Mouse (Mus musculus) left cerebral cortex, postnatal 10 days (tissue): ENCODE measurements at regions not wholly inside any gene's neighbourhood (a gene's known extent, or its start where the extent isn't known, plus 50 kb on each side); places are given as distances from the start of the nearest gene placed in this dataset. TPM values are rescaled to one million over a fixed set of nuclear protein-coding genes. Genes with fewer than 3 reads are reported as not detected.
"Not testable (repeated sequence)": the region's sequence is repeated elsewhere in the genome, so short reads cannot be mapped to it uniquely, and the experiment has no call there.

Experiments used
- DNase-seq, 2 experiments: peaks; one replicate each; pipeline ENCODE4 v3.0.0; 2021 to 2022; ENCODE audit warnings: low spot score in 2 of 2, mixed read lengths in 1 of 2; ENCODE audit errors: extremely low spot score in 1 of 2
- intact Hi-C: fragments of 180-260 bp; cut with DNase I; formaldehyde crosslinking; loops from one replicate; pipeline ENCODE4 v1.15.1; 2025
- microRNA-seq: library from miRNA; unstranded; fragments of <30 nt; microRNA quantifications from one replicate; pipeline ENCODE4 v1.2.0, GENCODE M21; 2022

- DNase-seq, intact Hi-C loops: not testable (repeated sequence)
Measured at GRCm38 (mm10) chr13:61805300-61805699, 235.4 kb upstream of the Cts3 start.

GRCm38 (mm10) chr13:61804168-61804874 lies 234.4 kb upstream of the Cts3 start:
- intact Hi-C loops: not testable (repeated sequence)
- peak; percentile 3 to 24 for DNase-seq

GRCm38 (mm10) chr13:61803763-61804162 lies 233.8 kb upstream of the Cts3 start:
- DNase-seq, intact Hi-C loops: not testable (repeated sequence)

GRCm38 (mm10) chr13:61763457-61763856 lies 193.5 kb upstream of the Cts3 start:
- intact Hi-C loops, DNase-seq: not testable (repeated sequence)

Small RNA genes lying in the stretch of these regions (microRNA-seq; reads per million reads assigned to microRNA genes)
- not detected for gene Gm23739
